Mouse (Mus musculus) gastrocnemius, adult 8-10 months (tissue): ENCODE measurements around the gene Col9a1. TPM values are rescaled to one million over a fixed set of nuclear protein-coding genes. Genes with fewer than 3 reads are reported as not detected.

Experiments
- DNase-seq, 2 experiments: peaks; one replicate each; pipeline ENCODE4 v3.0.0; 2022; ENCODE audit warnings: low spot score in 2 of 2
- total RNA-seq, 4 experiments: library from RNA; stranded (reverse); gene quantifications; 2 replicates each; pipeline ENCODE4 v1.2.4; 2022

Col9a1 gene
- total RNA-seq, 4 experiments from 2014 or later, result 0.10 to 0.22 (median 0.16) TPM

GRCm38 (mm10) chr1:24292515-24292914, 115.1 kb downstream of the Col9a1 start:
- DNase-seq, result no peak

GRCm38 (mm10) chr1:24294979-24295942, 117.9 kb downstream of the Col9a1 start:
- no peak for DNase-seq

GRCm38 (mm10) chr1:24300700-24301099, 123.3 kb downstream of the Col9a1 start:
- DNase-seq, result no peak

Other genes with a start within 250 kb of the Col9a1 start
- 10 to 100 TPM; 40.2 to 44.1 (median 42.4) TPM for gene Sdhaf4, start 172.0 kb upstream of the Col9a1 start, total RNA-seq
- 10 to 100 TPM; 17.1 to 22.7 (median 19.2) TPM for gene Fam135a, start 77.3 kb upstream of the Col9a1 start, total RNA-seq